Mouse (Mus musculus) heart, adult 10 weeks (tissue): Measurements from ENCODE around the gene Cux2. TPM values are rescaled to one million over a fixed set of nuclear protein-coding genes. Genes with fewer than 3 reads are reported as not detected.

ENCODE experiments used
- polyA plus RNA-seq: library from polyadenylated mRNA; stranded (reverse); fragments of 350-450 nt; fragmentation: Illumina TruSeq; extraction: RNeasy Lipid Tissue Mini Kit (QIAGEN cat#74804); gene quantifications from one replicate; pipeline ENCODE4 v1.2.3, GENCODE M21; 2014; ENCODE audit warnings: low read depth, low replicate concordance

The Cux2 gene
- 9.5 TPM for polyA plus RNA-seq

DNA sequence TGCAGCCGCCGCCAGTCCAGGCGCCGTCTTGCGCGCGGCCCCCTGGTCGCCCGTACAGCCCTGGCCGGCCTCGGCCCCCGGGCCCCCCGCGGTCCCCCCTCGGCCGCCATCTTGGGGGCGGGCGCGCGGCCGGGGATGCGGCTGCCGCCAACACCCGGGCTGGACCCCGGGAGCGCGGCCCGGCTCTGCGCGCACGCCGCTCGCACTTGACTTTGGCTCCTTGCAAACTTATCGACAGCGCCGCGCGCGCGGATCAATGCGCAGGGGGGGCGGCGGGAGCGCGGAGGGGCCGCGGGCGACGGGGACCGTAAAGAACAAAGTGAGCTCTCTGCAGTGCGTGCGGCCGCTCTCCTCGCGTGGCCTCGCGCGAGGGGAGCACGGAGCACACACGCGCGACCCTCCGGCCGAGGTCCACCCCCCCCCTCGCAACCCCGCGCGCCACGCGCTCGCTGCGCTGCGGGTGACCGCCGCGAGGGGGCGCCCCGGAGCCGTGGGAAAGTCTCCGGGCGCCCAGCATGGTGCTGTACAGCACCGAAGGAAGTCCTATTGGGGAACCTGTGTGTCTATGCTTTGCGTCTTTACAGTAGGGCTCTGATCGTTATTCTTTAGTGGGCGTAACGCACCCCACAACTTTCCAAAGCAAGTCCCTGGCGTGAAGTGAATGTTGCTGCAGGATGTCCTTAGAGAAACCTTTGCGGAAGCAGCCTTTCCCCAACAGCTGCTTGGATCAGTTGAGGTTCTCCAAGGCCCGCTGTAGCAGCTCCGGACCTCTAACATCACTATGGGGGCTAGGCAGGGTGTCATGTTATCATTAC is at the start of gene Cux2:
Cux2 (minus strand) TSS at position 86 of the 815 bp plus-strand sequence.

DNA sequence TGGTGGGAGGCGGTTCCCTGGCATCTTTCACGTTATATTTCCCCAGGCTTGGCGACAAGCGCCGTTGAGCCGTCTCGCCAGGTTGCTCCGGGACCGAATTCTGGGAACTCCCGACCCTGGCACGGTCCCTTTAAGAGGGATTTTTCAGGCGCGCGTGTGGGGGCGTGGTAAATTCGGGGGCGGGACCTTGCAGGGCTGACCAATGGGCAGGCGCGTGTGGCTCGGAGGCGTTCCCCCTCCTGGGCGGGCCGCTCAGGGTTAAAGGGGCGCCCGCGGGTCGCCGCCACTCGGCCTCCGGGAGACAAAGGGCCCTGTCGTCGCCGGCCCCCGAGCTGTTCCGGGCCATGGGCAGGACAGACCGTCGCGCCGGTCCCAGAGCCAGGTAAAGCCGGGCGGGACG is 201.2 kb downstream of the Cux2 start, which contains the start of gene Pheta1:
Pheta1 (plus strand) TSS at position 242 of the 400 bp plus-strand sequence.

GRCm38 (mm10) chr5:121837441-121838340 is 212.2 kb downstream of the Cux2 start, which contains the start of gene Sh2b3:
Gene Sh2b3 (minus strand): TSS chr5:121837646.

Other genes with a start within 250 kb of the Cux2 start
- 18.7 TPM for gene Sh2b3, start 212.5 kb downstream of the Cux2 start, polyA plus RNA-seq
- 11.6 TPM for gene Pheta1, start 201.1 kb downstream of the Cux2 start, polyA plus RNA-seq
- 25,991 TPM for gene Myl2, start 50.8 kb upstream of the Cux2 start, polyA plus RNA-seq
- gene Ccdc63, start 90.7 kb upstream of the Cux2 start, polyA plus RNA-seq: not detected
- gene Ppp1cc, start 108.2 kb upstream of the Cux2 start, polyA plus RNA-seq: 139 TPM
- gene Hvcn1, start 156.7 kb upstream of the Cux2 start, polyA plus RNA-seq: 1.2 TPM
- gene Tctn1, start 214.4 kb upstream of the Cux2 start, polyA plus RNA-seq: 4.1 TPM
- 87.6 TPM for gene Pptc7, start 234.3 kb upstream of the Cux2 start, polyA plus RNA-seq